Mouse (Mus musculus) right cerebral cortex, adult 2 months (tissue): ENCODE results near the gene Ndrg3.

Source experiments
- DNase-seq, 2 experiments: peaks; one replicate each; pipeline ENCODE4 v3.0.0; 2021 to 2022; ENCODE audit warnings: low spot score in 2 of 2

Ndrg3 gene

DNA sequence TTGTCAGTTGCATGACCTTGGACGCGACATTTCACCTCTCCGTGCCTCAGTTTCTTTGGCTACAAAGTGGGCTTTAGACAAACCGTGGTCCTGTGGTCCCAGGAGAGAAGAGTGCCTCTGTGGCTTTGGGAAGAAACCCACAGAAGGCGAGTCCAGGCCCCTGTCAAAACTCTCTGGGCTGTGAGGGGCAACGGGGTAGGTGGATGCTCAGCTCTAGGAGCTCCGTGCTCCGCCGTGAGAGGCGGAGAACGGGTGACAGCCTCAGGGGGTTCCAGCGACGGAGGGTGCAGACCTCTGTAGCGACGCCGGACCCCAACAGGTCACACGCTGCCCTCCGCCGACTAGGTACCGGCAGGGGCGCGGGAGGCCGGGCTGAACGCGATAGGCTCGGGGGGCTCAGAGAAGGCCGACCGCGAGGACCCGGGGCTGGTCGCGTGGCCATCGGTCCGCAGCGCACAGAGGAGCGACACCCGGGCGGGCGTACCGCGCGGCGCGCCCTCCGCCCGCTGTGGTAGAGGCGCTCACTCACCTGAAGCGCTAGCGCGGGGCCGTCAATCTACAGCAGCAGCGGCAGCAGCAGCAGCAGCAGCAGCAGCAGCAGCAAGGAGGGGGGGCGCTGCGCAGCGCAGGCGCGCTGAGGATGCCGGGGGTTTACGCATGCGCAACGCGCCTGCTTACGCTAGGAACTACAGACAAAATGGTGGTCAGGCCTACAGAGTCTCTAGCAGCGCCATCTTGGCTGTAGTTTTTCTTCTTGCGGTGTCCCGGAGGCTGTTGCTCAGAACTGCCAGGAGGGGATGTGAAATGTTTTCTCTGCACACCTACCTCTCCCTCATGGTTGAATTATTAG, at the start of gene Ndrg3:
TSS of gene Ndrg3 (minus strand) at position 587 of the 850 bp plus-strand sequence.
- DNase-seq = peak; percentile 94 to 97

DNA sequence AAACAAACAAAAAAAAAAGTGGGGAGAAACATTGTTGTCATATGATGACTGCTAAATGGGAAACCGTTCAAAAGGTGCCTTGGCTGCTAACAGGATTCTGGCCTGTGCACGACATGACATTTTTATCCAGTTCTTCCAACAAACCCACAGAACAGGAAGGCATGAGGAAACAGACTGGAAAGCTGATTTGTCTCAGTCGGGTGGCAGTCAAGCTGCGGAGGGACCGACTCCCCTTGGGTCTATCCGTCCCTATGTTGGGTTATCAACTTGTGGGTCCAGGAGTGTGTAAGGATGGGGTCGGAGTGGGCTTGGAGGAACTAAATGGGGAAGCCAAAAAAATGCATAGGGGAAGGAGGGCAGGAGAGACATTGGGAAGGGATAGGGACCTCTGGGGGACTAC, 49.6 kb upstream of the Ndrg3 start:
- DNase-seq = no peak

DNA sequence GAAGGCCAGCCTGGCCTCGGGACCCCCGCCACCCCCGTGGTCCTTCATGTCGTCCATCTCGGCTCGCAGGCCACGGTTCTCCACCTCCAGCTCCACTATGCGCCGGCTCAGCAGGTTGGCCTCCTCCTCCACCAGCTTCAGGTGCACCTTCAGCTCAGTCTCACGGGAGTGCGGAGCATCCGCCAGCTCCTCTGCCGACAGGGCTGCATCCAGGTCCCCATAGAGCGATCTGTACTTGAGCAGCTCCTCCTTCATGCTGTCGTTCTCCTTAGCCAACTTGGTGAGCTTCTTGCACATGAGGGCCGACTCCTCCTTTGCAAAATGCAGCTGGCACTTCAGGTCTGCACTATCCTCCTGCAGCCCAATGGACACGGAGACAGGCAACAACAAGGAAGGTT, 48.8 kb upstream of the Ndrg3 start:
- no peak for DNase-seq

DNA sequence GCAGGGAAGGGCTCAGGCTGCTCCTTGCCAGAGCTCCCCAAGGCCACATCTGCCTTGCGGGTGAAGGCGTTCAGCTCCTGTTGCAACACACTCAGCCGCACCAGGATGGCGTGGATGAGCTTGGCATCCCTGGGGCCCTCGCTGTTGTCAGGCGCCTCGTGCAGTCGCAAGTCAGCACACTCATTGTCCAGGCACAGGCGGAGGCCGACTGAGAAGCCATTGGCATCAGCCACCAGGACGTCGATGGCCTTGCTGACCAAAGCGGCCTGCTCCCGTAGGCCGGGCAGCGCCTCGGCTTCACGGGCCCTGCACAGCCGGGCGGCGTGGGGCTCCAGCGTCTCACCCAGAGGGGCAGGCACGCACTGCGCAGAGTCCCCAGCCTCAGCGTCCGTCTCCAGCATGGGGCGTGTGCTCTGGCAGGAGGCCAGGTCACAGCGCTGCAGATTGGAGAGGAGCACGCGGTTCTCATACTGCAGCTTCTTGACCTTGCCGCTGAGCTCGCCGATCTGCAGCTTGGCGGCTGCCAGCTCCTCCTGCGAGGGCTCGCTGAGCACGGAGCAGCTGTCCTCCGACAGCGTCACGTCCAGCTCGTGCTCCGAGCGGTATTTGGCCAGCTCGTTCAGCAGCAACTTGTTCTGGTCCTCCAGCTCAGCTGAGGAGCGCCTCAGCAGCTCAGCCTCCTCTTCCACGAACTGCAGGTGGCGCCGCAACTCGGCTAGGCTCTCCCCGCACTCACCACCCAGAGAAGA, 48.2 kb upstream of the Ndrg3 start:
- DNase-seq = no peak

DNA sequence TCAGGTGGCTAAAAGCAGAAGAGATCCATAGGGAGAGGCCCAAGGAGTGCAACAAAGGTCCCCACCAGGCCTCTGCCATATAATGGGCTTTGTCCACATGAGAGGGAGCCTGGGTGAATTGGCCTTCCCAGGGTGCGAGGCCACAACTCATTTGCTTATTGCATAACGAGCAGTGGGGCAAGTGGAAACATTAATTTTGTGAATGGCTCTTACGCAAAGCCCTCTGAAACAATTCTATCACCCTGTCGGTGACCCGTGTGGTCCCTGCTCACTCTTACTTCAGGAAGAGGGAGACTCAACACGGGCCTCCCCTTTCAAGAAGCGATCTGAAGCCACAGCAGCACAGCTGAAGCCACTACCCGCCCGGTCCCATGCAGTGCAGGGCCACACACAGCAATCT, 45.4 kb upstream of the Ndrg3 start:
- DNase-seq = no peak

DNA sequence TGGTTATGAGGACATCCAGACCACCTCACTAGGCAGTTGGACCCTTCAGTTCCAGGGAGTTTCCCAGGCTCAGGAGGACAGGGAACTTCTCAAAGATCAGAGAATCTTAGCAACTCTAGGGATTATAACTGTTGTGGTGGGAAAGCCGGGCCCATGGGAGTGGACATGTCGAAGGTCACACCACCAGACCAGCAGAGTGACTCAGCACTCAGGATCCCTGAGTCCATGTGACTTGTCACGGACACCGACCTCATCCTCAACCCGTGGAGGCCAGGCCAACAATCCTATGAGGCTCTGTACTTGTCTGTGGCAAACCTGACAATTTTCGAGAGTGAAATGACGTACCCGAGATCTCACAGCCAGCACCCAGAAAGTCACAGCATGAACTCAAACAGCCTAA, 44.5 kb upstream of the Ndrg3 start:
- DNase-seq = no peak

DNA sequence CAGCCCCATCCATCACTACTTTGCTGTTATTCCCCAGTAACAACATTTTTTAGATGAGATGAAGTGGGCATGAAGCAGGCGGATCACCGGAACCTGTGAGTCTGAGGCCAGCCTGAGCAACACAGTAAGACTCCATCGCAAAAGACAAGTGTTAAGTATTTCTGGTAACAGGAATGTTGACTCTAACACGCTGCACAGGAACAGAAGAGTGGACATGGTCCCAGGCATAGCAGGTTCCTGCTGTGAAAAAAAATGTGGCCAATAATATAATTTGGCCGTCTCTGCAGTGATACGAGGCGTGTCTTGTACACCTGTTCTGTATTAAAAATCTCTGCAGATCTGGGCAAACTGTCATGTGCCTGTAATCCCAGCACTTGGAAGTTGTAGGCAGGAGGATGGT, 43.5 kb upstream of the Ndrg3 start:
- no peak for DNase-seq

DNA sequence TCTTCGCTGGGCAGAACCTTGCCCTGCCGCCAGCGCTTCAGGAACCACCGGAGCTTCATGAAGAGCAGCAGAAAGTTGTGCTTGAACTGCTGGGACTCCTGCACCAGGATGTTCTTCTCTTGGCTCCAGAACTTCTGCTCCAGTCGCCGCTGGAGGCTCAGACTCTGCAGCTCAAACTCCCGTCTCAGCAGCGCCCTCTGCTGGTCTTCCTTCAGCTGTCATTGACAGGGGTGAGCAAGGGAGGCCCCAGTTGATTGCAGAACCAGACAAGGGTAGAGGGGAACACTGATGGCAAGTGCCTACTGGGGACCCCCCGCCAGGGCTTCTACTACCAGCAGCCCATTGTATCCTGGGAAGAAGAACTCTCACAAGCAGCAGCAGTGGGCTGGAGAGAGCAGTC, 38.9 kb upstream of the Ndrg3 start:
- DNase-seq = peak; percentile 83 to 93

DNA sequence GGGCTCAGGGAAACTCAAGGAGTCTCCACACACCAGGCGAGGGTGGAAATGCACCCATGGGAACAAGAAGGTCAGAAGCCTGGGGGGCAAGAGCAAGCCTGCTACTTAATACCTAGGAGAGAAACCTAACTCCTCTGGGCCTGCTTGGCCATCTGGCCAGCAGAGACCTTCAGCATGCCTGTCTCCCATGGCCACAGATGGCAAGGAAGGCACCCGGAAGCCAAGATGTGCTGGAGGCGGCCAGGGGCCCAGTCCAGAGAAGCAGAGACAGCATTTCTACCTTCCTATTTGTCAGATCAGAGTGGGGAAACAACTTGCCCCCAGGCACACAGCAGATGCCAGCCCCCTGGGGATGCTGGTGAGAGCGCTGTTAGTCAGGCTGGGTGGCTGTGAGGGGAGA, 36.4 kb upstream of the Ndrg3 start:
- DNase-seq = no peak

DNA sequence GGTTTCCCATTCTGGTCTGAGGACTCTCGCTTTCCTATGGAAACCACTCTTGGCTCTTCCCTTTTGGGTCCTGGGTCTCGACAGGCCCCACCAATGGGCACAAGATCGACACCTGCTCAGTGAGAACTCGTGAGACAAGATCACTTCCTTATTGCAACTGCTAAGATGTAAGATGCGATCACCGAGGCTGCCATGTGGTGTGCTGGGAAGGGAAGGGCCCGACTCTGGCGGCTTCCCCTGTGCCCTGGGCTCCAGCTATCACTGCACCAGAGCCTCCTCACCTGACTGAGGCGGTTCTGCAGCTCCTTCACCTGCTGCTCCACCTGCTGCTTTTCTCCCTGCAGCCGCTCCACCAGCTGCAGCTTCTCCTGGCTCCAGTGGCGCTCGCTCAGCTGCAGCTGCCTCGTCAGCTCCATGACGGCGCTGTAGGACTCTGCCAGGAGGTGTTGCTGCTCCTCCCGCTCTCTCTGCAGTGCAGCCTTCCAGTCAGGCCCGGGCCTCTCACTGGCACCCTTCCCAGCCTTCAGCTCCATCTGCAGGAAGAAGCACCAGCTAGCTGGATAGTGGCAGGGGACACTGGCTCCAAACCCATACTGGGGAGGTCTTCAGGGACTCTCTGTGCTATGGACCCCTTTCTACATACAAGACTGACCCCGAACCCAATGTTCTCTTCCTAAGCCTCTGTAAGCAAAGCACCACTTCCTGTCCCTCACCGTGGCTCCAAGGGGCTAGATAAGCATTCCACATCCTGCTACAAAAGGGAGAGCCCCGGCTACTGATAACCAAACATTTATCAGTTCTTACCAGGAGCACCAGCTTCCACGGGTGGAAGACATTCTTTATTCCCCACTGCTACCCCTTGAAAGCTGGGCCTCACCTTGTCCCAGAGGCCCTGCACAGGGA, 35.5 kb upstream of the Ndrg3 start:
- DNase-seq = peak in 1 of 2 experiments; percentile 28

DNA sequence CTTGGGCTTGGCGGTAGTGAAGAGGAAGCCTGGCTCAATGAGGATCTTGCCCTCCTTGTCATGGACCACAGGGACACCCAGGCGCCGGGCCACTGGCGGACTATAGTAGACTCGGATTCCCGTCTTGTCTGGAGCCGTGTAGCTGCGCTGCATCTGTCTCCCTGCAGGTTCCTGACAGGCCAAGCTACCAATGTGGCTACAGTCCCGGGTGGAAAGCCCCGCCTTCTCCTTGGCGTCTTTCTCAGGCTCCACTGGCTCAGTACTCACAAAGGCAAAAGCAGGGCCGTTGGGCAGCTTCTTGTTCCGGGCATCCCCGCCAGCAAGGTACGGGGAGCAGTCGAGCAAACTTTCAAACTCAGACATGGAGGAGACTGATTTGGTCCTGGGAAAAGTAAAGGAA, 29.3 kb upstream of the Ndrg3 start:
- DNase-seq = no peak

DNA sequence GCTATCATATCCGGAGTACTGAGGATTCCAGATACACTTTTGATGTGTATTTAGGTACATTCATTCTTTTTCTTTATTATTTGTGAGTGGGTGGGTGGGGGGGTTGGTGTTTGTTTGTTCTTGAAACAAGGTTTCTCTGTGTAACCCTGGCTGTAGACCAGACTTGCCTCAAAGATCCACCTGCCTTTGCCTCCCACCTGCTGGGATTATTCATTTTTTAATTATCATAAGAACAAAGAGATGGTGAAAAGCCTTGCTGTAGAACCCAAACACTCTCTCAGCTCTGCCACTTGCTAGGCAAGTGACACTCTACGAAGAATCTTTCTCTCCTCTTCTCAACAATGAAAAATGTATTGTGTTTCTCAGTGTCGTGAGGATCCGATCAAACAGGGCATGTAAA, 27.4 kb upstream of the Ndrg3 start:
- no peak for DNase-seq

DNA sequence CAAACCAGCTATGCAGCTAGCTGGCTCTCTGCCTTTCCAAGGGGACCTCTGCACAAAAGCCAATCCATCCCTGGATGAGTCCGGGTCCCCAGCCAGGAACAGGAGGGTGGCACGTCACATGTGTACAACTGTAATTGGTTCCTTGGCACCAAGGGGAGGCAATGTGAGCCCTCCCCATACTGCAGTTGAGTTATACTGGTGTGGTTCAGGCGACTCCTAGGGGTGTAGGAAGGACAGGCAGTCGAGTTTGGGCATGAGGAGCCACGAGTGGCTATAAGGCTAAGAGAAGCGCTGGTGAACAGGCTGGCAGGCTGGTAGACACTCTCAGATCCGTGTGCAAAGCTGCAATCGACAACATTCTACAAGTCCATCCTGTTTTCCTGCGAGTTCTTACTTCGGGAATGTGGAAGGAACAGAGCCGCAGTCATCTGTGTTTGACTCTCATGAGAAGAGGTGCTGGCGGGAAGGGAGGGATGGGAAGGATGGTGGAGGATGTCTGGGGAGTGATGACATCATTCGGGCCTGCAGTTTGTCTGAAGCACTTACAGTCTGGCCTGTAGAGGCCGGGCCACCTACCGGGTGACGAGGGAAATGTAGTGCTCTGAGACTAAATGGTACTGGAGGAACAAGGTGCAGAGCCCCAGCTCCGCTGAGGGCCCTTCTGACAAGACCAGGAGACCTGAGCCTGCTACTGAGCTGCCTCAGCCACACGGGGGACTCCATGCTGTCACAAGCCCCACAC, 24.8 kb upstream of the Ndrg3 start:
- DNase-seq = no peak

DNA sequence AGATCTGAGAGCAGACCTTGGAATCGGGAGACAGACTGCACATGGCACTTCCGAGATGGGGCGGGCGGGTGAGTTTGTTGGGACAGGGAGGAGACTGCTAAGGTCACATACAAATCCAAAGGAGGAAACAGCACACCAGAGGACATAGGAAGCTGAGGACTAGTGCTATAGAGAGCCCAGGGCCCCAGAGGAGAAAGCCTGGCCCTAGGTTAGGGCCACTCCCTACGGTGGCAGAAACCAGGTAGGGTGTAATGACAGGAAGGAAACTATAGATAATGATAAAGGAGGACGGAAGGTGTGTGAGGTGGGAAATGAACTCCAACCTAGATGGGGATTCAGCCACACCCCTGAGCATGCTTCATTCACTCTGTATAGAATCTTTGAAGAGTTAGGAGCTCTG, 20.5 kb upstream of the Ndrg3 start:
- no peak for DNase-seq

DNA sequence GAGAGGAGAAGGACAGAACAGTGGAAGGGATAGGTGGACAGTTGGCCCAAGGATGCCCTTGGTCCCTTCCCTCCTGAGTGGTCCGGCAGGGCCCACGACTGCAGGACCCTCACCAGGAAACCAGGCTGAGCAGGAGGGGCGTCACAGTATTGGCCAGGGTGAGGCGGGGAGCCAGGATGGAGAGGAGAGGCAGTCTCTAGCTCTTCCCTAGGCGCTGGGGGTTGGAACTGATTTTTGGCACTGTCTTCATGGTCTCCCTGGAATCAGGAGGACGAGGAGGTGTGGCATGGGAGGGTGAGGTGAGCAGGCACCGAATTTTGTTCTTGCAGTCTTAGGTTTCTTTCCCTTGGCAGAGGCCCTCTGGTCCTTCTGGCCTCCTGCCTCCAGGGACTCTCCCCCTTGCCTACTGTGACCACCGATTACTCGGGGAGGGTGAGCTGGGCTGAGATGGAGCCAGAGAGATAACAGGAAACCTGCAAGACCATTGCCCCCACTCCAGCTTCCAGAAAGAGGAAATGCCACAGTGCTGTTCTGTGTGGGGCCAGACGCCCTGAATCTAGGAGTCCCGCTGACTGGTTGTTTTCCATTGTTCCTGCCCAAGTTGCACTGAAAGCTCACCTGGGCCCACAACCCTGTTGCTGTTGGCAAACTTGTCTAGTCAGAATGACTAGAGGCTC, 18.9 kb upstream of the Ndrg3 start:
- no peak for DNase-seq

DNA sequence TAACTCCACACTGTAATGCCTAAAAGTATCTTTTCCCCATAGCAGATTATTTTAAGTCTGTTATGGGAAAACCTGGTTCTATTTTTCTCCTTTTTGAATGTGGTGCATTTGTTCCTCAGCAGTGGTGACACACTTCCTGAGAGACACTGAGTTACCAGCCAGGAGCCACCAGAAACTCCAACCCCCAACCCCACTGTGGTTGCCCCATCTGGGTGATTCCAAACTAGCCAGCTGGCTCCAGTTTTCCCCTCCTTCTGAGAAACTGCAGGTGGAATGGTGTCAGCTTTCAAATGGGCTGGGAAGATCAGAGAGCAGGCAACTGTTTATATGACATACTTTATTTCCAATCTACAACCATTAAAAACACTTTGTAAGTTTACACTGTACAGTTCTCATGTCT, 18.3 kb upstream of the Ndrg3 start:
- DNase-seq = peak in 1 of 2 experiments; percentile 29

DNA sequence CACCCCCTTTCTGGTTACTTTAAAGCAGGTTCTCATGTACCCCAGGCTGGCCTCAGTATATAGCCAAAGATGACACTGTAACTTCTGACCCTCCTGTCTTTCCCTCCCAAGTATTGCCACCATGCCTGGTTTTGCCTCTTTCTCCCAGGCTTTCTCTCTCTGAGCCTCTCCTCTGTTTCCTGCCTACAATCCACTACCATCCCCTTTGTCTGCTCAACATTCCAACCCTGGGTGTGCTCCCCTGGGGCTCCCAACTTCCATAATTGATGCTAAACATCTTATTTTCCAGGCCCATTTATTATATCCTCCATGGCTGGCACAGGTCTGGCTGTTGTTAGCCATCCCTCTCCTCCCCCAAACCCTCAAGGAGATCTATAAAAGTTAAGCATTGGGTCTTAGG, 16.7 kb upstream of the Ndrg3 start:
- no peak for DNase-seq

DNA sequence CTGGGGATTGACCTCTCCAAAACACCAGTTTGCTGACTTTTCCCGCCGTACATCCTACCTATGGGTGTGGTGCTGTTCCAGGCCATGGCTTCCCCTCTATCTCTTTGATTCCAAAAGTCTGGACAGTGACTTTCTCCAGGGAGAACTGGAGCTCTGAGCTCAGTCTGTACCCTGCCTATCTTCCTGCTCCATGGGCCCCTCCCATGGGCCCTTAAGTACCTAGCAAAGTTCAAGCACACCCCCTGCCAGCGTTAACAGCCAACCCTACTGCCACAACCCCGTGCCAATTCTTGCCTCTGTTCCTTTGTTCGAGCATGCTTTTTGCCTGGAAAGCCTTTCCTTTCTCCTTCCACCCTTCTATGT, 15.4 kb upstream of the Ndrg3 start:
- no peak for DNase-seq

DNA sequence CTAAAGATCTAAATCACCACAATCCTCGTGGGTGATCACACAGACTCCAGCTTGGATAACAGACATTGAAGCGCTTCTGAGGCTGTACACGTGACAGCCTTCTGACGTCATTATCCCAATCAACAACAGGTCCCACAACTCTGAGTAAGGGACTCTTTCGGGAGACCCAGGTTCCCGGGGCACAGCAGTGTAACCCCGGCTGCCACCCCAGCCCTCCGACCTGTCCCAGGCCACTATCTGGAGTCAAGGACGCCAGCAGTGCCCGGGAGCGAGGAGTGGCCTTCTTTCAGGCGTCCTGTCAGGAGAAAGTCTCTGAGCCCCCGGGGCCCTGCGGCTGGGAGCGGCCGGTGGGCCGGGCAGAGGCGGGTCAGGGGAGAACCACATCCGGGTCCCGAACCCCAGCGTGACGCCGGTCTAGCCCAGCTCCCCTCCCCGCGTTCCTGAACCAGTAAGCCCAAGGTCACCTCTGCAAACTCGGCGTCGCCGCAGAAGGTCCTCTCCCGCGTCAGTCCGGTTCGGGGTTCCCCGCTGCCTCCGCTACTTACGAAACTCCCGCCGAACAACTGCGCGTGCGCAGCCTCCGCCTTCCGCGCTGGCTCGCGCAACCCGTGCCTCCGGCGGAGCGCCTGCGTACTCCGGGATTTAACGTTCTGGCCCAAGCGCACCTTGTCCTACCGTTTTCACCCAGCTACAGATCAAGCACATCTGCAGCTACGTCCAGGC, 14.8 kb upstream of the Ndrg3 start, which contains the start of gene Dsn1:
TSS of gene Dsn1 (minus strand) at position 644 of the 723 bp plus-strand sequence.
- DNase-seq = peak; percentile 90 to 92

DNA sequence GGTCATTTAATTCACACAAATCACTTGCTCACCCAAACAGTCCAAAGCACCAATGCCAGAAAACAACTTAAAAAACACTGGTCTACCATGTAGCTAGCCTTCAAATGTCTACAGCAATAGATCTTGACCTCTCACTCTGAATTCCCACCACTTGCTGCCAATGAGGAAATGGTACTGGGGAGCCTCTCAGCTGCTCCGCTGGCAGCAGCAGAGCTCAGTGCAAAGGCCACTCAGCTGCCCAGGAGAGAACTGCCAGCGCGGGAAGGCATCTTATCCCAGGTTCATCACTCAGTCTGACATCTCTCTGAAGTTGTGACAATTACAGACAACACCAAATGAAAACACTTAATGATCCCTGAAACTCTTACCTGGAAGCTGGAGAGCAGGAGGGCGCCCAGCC, 10.5 kb upstream of the Ndrg3 start:
- DNase-seq = no peak
